Mouse (Mus musculus): ENCODE results near the gene Klk8. TPM values are rescaled to one million over a fixed set of nuclear protein-coding genes. Genes with fewer than 3 reads are reported as not detected.
A peak's percentile ranks its signal among the peaks of the same experiment; 100 is the strongest.

The Klk8 gene
- polyA plus RNA-seq, 1 experiment: 1.9 TPM

DNA sequence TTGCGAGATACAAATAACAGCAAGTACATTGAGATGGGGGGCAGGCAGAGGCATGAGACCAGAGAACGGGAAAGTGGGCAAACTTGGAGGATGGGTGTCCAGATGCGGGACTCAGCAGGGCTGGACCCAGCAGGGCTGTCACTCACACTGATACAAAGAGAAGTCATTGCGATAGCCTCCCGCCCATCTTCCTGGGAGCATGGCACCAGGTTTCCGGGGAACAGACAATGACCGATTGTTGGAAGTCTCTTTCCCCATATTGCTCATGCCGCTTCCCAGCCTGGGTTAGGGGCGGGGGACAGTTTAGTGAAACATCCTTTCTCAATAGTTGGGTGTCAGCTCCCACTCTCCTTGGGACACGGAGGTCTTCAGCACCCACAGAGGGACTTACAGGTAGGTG is 26.8 kb downstream of the Klk8 start, which contains the start of gene Klk6:
Klk6 (plus strand) TSS at position 301 of the 400 bp plus-strand sequence.
- TF ChIP-seq CTCF (IDR thresholded peaks at IDR 0.05; ENCODE audit: borderline replicate concordance, insufficient read depth, low read depth, low read length): no peak
- TF ChIP-seq POLR2A (IDR thresholded peaks at IDR 0.05; ENCODE audit: borderline replicate concordance, insufficient read depth, low read length): no peak
- no peaks in the 10 kb centered on the region for H3K4me1 ChIP-seq (ENCODE audit: control insufficient read depth, insufficient read depth, low read length)
- no peak within 1 kb of the TSS for H3K4me3 ChIP-seq (replicated peaks; ENCODE audit: insufficient read depth, low read depth, low read length)
- no peaks in the 10 kb centered on the region for H3K27me3 ChIP-seq (ENCODE audit: control insufficient read depth, insufficient read depth, low read length)
- no peak within 1 kb of the TSS for H3K27ac ChIP-seq (ENCODE audit: insufficient read depth, low read length)
- peak in 1 of 2 experiments; percentile 4 for DNase-seq
- WGBS: 45% methylated on average over 10 of the region's 10 CpGs

DNA sequence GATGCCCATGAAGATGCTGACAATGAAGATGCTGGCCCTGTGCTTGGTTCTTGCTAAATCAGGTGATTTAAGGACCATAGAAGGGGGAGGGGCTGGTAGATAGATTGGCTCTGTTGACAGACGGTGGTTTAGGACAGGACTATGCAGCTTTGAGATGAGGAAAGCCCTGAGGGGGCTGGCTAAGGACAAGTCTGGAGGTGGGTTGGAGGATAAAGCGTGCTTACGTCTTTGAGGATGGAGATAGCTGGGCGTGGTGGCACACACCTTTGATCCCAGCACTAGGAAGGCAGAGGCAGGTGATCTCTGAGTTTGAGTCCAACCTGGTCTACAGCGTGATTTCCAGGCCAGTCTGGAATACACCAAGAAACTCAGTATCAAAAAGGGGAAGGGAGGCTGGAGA is 28.7 kb downstream of the Klk8 start:
- WGBS: 87% methylated on average over 5 of the region's 5 CpGs
- Histone ChIP-seq H3K4me3 (replicated peaks; ENCODE audit: insufficient read depth, low read depth, low read length) (no peak overlapping the region), H3K27me3 (ENCODE audit: control insufficient read depth, insufficient read depth, low read length) (no peaks in the 10 kb centered on the region), H3K4me1 (ENCODE audit: control insufficient read depth, insufficient read depth, low read length) (no peaks in the 10 kb centered on the region), H3K27ac (ENCODE audit: insufficient read depth, low read length) (no peak overlapping the region)
- DNase-seq: no peak
- no peak for TF ChIP-seq CTCF (IDR thresholded peaks at IDR 0.05; ENCODE audit: borderline replicate concordance, insufficient read depth, low read depth, low read length)
- TF ChIP-seq POLR2A (IDR thresholded peaks at IDR 0.05; ENCODE audit: borderline replicate concordance, insufficient read depth, low read length): no peak

- TF ChIP-seq CTCF (IDR thresholded peaks at IDR 0.05; ENCODE audit: borderline replicate concordance, insufficient read depth, low read depth, low read length) (no peak), POLR2A (IDR thresholded peaks at IDR 0.05; ENCODE audit: borderline replicate concordance, insufficient read depth, low read length) (no peak)
- 81% methylated on average over 4 of the region's 4 CpGs for WGBS
- no peak overlapping the region for H3K27ac ChIP-seq (ENCODE audit: insufficient read depth, low read length)
- H3K27me3 ChIP-seq (ENCODE audit: control insufficient read depth, insufficient read depth, low read length): no peaks in the 10 kb centered on the region; the same call in 1 of the 2 replicates
- no peaks in the 10 kb centered on the region for H3K4me1 ChIP-seq (ENCODE audit: control insufficient read depth, insufficient read depth, low read length)
- no peak for DNase-seq
- H3K4me3 ChIP-seq (replicated peaks; ENCODE audit: insufficient read depth, low read depth, low read length): no peak overlapping the region
These were observed 30.3 kb downstream of the Klk8 start for GRCm38 (mm10) chr7:43827706-43828105.

GRCm38 (mm10) chr7:43829006-43829405 is 31.6 kb downstream of the Klk8 start:
- Histone ChIP-seq H3K27ac (ENCODE audit: insufficient read depth, low read length) (no peak overlapping the region), H3K27me3 (ENCODE audit: control insufficient read depth, insufficient read depth, low read length) (no peaks in the 10 kb centered on the region; the same call in 1 of the 2 replicates), H3K4me3 (replicated peaks; ENCODE audit: insufficient read depth, low read depth, low read length) (no peak overlapping the region), H3K4me1 (ENCODE audit: control insufficient read depth, insufficient read depth, low read length) (no peaks in the 10 kb centered on the region)
- TF ChIP-seq POLR2A (IDR thresholded peaks at IDR 0.05; ENCODE audit: borderline replicate concordance, insufficient read depth, low read length): no peak
- TF ChIP-seq CTCF (IDR thresholded peaks at IDR 0.05; ENCODE audit: borderline replicate concordance, insufficient read depth, low read depth, low read length): no peak
- DNase-seq: no peak
- whole genome bisulfite sequencing: 87% methylated on average over 8 of the region's 8 CpGs

DNA sequence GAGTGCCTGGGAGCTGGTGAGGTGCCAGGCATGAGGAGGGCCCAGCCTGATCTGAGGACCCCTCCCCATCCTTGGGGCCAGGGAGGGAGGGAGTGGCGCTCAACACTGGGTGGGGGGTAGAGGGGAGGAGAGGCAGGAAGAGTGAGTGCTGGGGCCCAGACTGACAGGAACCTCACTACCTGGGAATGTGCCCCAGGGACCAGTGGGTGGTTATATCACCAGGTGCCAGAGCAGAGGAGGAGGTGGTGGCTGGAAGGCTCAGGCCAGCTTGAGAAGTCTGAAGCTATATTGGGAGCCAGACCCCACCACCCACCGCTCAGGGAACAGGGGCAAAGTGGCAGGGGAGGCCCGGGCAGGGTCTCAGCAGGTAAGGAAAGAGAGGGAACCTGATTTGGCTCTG is 44.3 kb downstream of the Klk8 start, which contains the start of gene Klk5:
Klk5 (plus strand) TSS at position 271 of the 400 bp plus-strand sequence.
- Histone ChIP-seq H3K27me3 (ENCODE audit: control insufficient read depth, insufficient read depth, low read length) (no peaks in the 10 kb centered on the region), H3K4me1 (ENCODE audit: control insufficient read depth, insufficient read depth, low read length) (no peaks in the 10 kb centered on the region), H3K27ac (ENCODE audit: insufficient read depth, low read length) (no peak within 1 kb of the TSS), H3K4me3 (replicated peaks; ENCODE audit: insufficient read depth, low read depth, low read length) (no peak within 1 kb of the TSS)
- no peak for DNase-seq
- WGBS: 52% methylated on average over 3 of the region's 3 CpGs
- TF ChIP-seq CTCF (IDR thresholded peaks at IDR 0.05; ENCODE audit: borderline replicate concordance, insufficient read depth, low read depth, low read length) (no peak), POLR2A (IDR thresholded peaks at IDR 0.05; ENCODE audit: borderline replicate concordance, insufficient read depth, low read length) (no peak)

- DNase-seq: no peak
- Histone ChIP-seq H3K27ac (ENCODE audit: insufficient read depth, low read length) (no peak overlapping the region), H3K27me3 (ENCODE audit: control insufficient read depth, insufficient read depth, low read length) (no peaks in the 10 kb centered on the region), H3K4me1 (ENCODE audit: control insufficient read depth, insufficient read depth, low read length) (no peaks in the 10 kb centered on the region), H3K4me3 (replicated peaks; ENCODE audit: insufficient read depth, low read depth, low read length) (no peak overlapping the region)
- WGBS: 87% methylated on average over 4 of the region's 4 CpGs
- TF ChIP-seq CTCF (IDR thresholded peaks at IDR 0.05; ENCODE audit: borderline replicate concordance, insufficient read depth, low read depth, low read length) (no peak), POLR2A (IDR thresholded peaks at IDR 0.05; ENCODE audit: borderline replicate concordance, insufficient read depth, low read length) (no peak)
These were observed 46.4 kb downstream of the Klk8 start for GRCm38 (mm10) chr7:43843801-43844200.

- no peak overlapping the region for H3K27ac ChIP-seq (ENCODE audit: insufficient read depth, low read length)
- H3K4me1 ChIP-seq (ENCODE audit: control insufficient read depth, insufficient read depth, low read length): no peaks in the 10 kb centered on the region
- no peak for TF ChIP-seq POLR2A (IDR thresholded peaks at IDR 0.05; ENCODE audit: borderline replicate concordance, insufficient read depth, low read length)
- no peak for TF ChIP-seq CTCF (IDR thresholded peaks at IDR 0.05; ENCODE audit: borderline replicate concordance, insufficient read depth, low read depth, low read length)
- no peak for DNase-seq
- H3K27me3 ChIP-seq (ENCODE audit: control insufficient read depth, insufficient read depth, low read length): no peaks in the 10 kb centered on the region
- WGBS: 85% methylated on average over 6 of the region's 6 CpGs
- no peak overlapping the region for H3K4me3 ChIP-seq (replicated peaks; ENCODE audit: insufficient read depth, low read depth, low read length)
These were observed 54.2 kb downstream of the Klk8 start for GRCm38 (mm10) chr7:43851616-43852015.

Other genes with a start within 250 kb of the Klk8 start
- 10.3 and 10.9 TPM in 2 replicates for gene Zfp658, start 235.3 kb upstream of the Klk8 start, polyA plus RNA-seq (2012; rRNA removed)
- gene Zfp719, start 218.0 kb upstream of the Klk8 start, polyA plus RNA-seq (2012; rRNA removed): 11.6 and 13.2 TPM in 2 replicates
- 0.05 and 0.10 TPM in 2 replicates for gene Zfp819, start 190.4 kb upstream of the Klk8 start, polyA plus RNA-seq (2012; rRNA removed)
- gene Ceacam18, start 162.9 kb upstream of the Klk8 start, polyA plus RNA-seq (2012; rRNA removed): 0.13 TPM in 1 of 2 replicates, not detected in the other
- 0.44 and 0.54 TPM in 2 replicates for gene Siglece, start 137.4 kb upstream of the Klk8 start, polyA plus RNA-seq (2012; rRNA removed)
- 9.2 and 10.0 TPM in 2 replicates for gene Ctu1, start 125.6 kb upstream of the Klk8 start, polyA plus RNA-seq (2012; rRNA removed)
- gene Klk14, start 107.2 kb upstream of the Klk8 start, polyA plus RNA-seq (2012; rRNA removed): not detected in 2 replicates
- gene Klk13, start 85.0 kb upstream of the Klk8 start, polyA plus RNA-seq (2012; rRNA removed): not detected in 2 replicates
- not detected in 2 replicates for gene Klk12, start 28.7 kb upstream of the Klk8 start, polyA plus RNA-seq (2012; rRNA removed)
- gene Klk11, start 23.0 kb upstream of the Klk8 start, polyA plus RNA-seq (2012; rRNA removed): not detected in 2 replicates
- gene Klk10, start 16.5 kb upstream of the Klk8 start, polyA plus RNA-seq (2012; rRNA removed): 0.20 and 0.24 TPM in 2 replicates
- gene Klk9, start 5.7 kb upstream of the Klk8 start, polyA plus RNA-seq (2012; rRNA removed): 0.07 and 0.11 TPM in 2 replicates
- gene Klk7, start 13.7 kb downstream of the Klk8 start, polyA plus RNA-seq (2012; rRNA removed): not detected in 2 replicates
- 88.4 and 102 TPM in 2 replicates for gene Klk6, start 26.9 kb downstream of the Klk8 start, polyA plus RNA-seq (2012; rRNA removed)
- not detected in 2 replicates for gene Klk5, start 44.4 kb downstream of the Klk8 start, polyA plus RNA-seq (2012; rRNA removed)
- gene Klk4, start 83.6 kb downstream of the Klk8 start, polyA plus RNA-seq (2012; rRNA removed): not detected in 2 replicates
- not detected in 2 replicates for gene Klk15, start 136.2 kb downstream of the Klk8 start, polyA plus RNA-seq (2012; rRNA removed)
- gene Klk1b8, start 153.1 kb downstream of the Klk8 start, polyA plus RNA-seq (2012; rRNA removed): not detected in 2 replicates
- not detected in 2 replicates for gene Klk1b1, start 169.2 kb downstream of the Klk8 start, polyA plus RNA-seq (2012; rRNA removed)
- 0.13 and 0.25 TPM in 2 replicates for gene Klk1b9, start 178.5 kb downstream of the Klk8 start, polyA plus RNA-seq (2012; rRNA removed)
- not detected in 2 replicates for gene Klk1b11, start 198.3 kb downstream of the Klk8 start, polyA plus RNA-seq (2012; rRNA removed)
- gene Klk1b26, start 214.6 kb downstream of the Klk8 start, polyA plus RNA-seq (2012; rRNA removed): not detected in 2 replicates